Mouse (Mus musculus) limb, embryonic 15.5 days (tissue): Measurements from ENCODE around the gene Zscan12. TPM values are rescaled to one million over a fixed set of nuclear protein-coding genes. Genes with fewer than 3 reads are reported as not detected.

Source experiments
- microRNA-seq: library from miRNA; unstranded; fragments of <30 nt; microRNA quantifications from one replicate; pipeline ENCODE4, GENCODE M21; 2016
- polyA plus RNA-seq: library from polyadenylated mRNA; unstranded; fragments of >200 nt; fragmentation: Nextera tagmentation; extraction: Ambion mirVana; gene quantifications from 2 replicates; pipeline ENCODE4 v1.2.1, GENCODE M21; 2015

Gene Zscan12
- polyA plus RNA-seq, 1 experiment from 2014 or later = 10.2 TPM

Small RNAs within 50 kb of the gene (microRNA-seq; reads per million reads assigned to microRNA genes)
- gene Mir6942 = not detected

Other genes starting within 250 kb of the Zscan12 start
- gene Olfr263, start 233.2 kb upstream of the Zscan12 start, polyA plus RNA-seq = not detected in 2 replicates
- gene Olfr1368, start 217.0 kb upstream of the Zscan12 start, polyA plus RNA-seq = not detected in 2 replicates
- 106 and 121 TPM in 2 replicates for gene Trim27, start 183.4 kb upstream of the Zscan12 start, polyA plus RNA-seq
- not detected in 2 replicates for gene Gpx5, start 70.1 kb upstream of the Zscan12 start, polyA plus RNA-seq
- 0.23 TPM in 1 of 2 replicates, not detected in the other for gene Gpx6, start 50.7 kb upstream of the Zscan12 start, polyA plus RNA-seq
- gene Olfr1367, start 15.9 kb upstream of the Zscan12 start, polyA plus RNA-seq = not detected in 2 replicates
- gene Zkscan3, start 39.9 kb downstream of the Zscan12 start, polyA plus RNA-seq = 84.1 and 85.7 TPM in 2 replicates
- gene Pgbd1, start 78.2 kb downstream of the Zscan12 start, polyA plus RNA-seq = 2.4 and 2.5 TPM in 2 replicates
- 26.1 and 26.3 TPM in 2 replicates for gene Zscan26, start 90.9 kb downstream of the Zscan12 start, polyA plus RNA-seq
- 2.2 and 2.3 TPM in 2 replicates for gene Nkapl, start 105.7 kb downstream of the Zscan12 start, polyA plus RNA-seq
- gene Zkscan4, start 116.1 kb downstream of the Zscan12 start, polyA plus RNA-seq = 3.4 and 4.1 TPM in 2 replicates
- gene Gm10065, start 116.6 kb downstream of the Zscan12 start, polyA plus RNA-seq = not detected in 2 replicates
- gene AK157302, start 132.4 kb downstream of the Zscan12 start, polyA plus RNA-seq = 0.19 and 0.41 TPM in 2 replicates
- gene Gm11273, start 138.6 kb downstream of the Zscan12 start, polyA plus RNA-seq = 5.2 and 7.3 TPM in 2 replicates
- 6.1 TPM in 2 replicates for gene Zkscan8, start 168.3 kb downstream of the Zscan12 start, polyA plus RNA-seq
- gene Olfr1366, start 180.0 kb downstream of the Zscan12 start, polyA plus RNA-seq = 0.17 and 0.18 TPM in 2 replicates
- not detected in 2 replicates for gene Olfr1535, start 197.1 kb downstream of the Zscan12 start, polyA plus RNA-seq
- not detected in 2 replicates for gene Olfr1364, start 218.9 kb downstream of the Zscan12 start, polyA plus RNA-seq